Mouse (Mus musculus): ENCODE measurements around the gene Dpagt1. TPM values are rescaled to one million over a fixed set of nuclear protein-coding genes. Genes with fewer than 3 reads are reported as not detected.
A peak's percentile ranks its signal among the peaks of the same experiment; 100 is the strongest.
"Not testable (repeated sequence)": the region's sequence is repeated elsewhere in the genome, so short reads cannot be mapped to it uniquely, and the experiment has no call there.

Dpagt1 gene
- polyA plus RNA-seq, 1 experiment from 2014 or later, result 35.9 TPM

DNA sequence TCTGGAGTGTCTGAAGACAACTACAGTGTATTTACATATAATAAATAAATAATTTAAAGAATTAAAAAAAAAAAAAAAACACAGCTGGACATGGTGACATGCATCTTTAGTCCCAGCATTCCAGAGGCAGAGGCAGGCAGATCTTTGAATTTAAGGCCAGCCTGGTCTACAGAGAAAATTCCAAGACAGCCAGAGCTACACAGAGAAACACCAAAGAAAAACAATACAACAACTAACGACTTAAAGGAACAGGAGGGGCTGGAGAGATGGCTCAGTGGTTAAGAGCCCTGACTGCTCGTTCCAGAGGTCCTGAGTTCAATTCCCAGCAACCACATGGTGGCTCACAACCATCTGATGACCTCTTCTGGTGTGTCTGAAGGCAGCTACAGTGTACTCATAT lies 51.5 kb downstream of the Dpagt1 start:
- not testable (repeated sequence) for H3K9me3 ChIP-seq (ENCODE audit: control insufficient read depth, low read length); H3K4me1 ChIP-seq (ENCODE audit: control insufficient read depth, insufficient read depth, low read length); H3K9ac ChIP-seq (replicated peaks; ENCODE audit: low read depth, low read length); H3K27me3 ChIP-seq (ENCODE audit: control insufficient read depth, insufficient read depth, low read length); H3K4me3 ChIP-seq (ENCODE audit: low read depth, low read length); H3K4me2 ChIP-seq (ENCODE audit: low read depth, low read length); H3K27ac ChIP-seq (ENCODE audit: low read depth, low read length); H3K36me3 ChIP-seq (ENCODE audit: control insufficient read depth, insufficient read depth, low read length); ATAC-seq (ENCODE audit: low read depth)
- 88% methylated on average over 2 of the region's 2 CpGs for WGBS

DNA sequence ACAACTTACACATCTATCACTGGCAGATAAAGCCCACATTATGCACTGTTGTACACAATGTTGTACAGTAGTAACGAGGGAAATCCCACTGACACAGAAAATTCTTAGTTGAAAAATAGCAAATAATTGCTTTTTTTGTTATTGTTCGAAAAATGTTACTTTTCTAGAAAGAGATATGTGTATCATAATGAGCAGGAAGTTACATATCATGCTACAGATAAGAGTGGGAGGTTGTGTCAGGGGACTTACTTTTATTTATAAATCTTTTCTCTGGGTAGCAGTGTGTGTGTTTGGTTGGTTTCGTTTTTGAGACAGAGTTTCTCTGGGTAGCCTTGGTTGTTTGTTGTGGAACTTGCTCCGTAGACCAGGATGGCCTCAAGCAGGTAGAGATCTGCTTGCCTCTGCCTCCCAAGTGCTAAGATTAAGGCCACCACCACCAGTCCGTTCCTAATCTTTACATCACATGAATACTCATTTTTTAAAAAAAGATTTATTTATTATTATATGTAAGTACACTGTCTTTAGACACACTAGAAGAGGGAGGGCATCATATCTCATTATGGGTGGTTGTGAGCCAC lies 52.4 kb downstream of the Dpagt1 start:
- peak overlapping the region; percentile 64 for H3K9ac ChIP-seq (replicated peaks; ENCODE audit: low read depth, low read length)
- peaks cover 16% of the 10 kb centered on the region for H3K36me3 ChIP-seq (ENCODE audit: control insufficient read depth, insufficient read depth, low read length)
- peak overlapping the region; percentile 89 for H3K27ac ChIP-seq (ENCODE audit: low read depth, low read length)
- no peak for ATAC-seq (ENCODE audit: low read depth)
- 89% methylated on average over 5 of the region's 5 CpGs for WGBS
- H3K4me2 ChIP-seq (ENCODE audit: low read depth, low read length), result peak overlapping the region; percentile 62
- H3K4me3 ChIP-seq (ENCODE audit: low read depth, low read length), result peak overlapping the region; percentile 77
- H3K9me3 ChIP-seq (ENCODE audit: control insufficient read depth, low read length), result no peaks in the 10 kb centered on the region
- H3K4me1 ChIP-seq (ENCODE audit: control insufficient read depth, insufficient read depth, low read length), result peaks cover 7% of the 10 kb centered on the region
- no peaks in the 10 kb centered on the region for H3K27me3 ChIP-seq (ENCODE audit: control insufficient read depth, insufficient read depth, low read length)

DNA sequence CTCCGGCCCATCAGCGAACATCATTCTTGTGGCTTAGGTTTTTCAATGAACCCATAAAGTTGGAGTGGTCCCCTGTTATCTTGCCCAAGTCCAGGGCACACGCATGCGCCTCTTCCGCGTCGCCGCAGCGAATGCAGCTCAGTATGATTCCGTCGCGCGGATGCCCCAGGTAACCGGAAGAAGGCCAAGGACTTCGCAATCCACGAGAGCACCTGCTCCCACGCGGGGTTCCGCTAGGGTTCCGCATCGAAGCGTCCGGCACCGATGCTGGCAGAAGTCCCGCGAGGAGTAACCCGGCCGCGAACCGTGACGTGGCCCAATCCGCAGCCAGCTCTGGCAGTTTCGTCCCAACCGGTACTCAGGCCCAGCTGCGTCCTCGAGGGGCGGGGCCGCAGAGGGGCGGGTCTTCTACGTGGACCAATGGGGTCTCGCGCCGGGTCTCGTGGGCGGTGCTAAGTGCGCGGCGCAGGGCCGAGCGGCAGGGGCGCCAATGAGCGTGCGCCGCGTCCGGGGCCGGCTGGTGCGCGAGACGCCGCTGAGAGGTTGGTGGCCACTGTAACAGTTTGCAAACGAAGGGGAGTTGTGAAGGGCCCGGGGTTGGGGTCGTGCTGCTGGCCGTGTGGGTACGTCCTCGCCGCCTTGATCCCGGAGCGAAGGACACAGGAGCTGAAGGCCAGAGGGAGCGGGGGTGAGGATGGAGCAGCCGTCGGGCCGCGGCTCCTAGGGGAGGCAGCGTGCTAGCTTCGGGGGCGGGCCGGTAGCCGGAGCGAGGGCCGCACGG lies 53.4 kb downstream of the Dpagt1 start, which contains the start of gene Hyou1:
Hyou1 (plus strand) TSS at position 437 of the 781 bp plus-strand sequence.
- Histone ChIP-seq H3K36me3 (ENCODE audit: control insufficient read depth, insufficient read depth, low read length) (peaks cover 25% of the 10 kb centered on the region), H3K9ac (replicated peaks; ENCODE audit: low read depth, low read length) (peak within 1 kb of the TSS; percentile 85), H3K4me2 (ENCODE audit: low read depth, low read length) (peak within 1 kb of the TSS; percentile 97), H3K4me1 (ENCODE audit: control insufficient read depth, insufficient read depth, low read length) (peaks cover 7% of the 10 kb centered on the region), H3K27me3 (ENCODE audit: control insufficient read depth, insufficient read depth, low read length) (no peaks in the 10 kb centered on the region), H3K4me3 (ENCODE audit: low read depth, low read length) (peak within 1 kb of the TSS; percentile 77), H3K27ac (ENCODE audit: low read depth, low read length) (peak within 1 kb of the TSS; percentile 89), H3K9me3 (ENCODE audit: control insufficient read depth, low read length) (no peaks in the 10 kb centered on the region)
- WGBS, result under 1% methylated on average over 77 of the region's 83 CpGs
- ATAC-seq (ENCODE audit: low read depth), result peak; percentile 98

DNA sequence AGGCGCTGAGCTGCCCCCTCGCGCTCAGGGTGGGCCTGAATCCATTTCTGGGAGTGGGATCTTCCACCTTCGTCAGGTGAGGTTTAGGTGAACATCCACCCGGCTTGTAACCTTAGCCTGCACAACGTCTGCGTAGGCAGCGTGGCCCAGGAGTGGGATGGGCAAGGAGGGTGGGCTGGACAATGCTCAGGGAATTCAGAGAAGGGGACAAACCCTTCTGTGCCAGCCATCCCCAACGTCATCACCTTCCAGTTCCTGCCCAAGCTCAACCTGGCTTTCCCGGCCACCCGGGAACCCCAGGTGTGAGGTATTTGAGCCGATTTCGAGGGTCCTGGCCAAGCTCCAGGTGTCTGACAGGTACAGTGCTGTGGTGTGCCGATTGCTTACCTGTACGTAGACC lies 54.0 kb downstream of the Dpagt1 start:
- H3K4me3 ChIP-seq (ENCODE audit: low read depth, low read length), result peak overlapping the region; percentile 77
- H3K27ac ChIP-seq (ENCODE audit: low read depth, low read length), result peak overlapping the region; percentile 80
- H3K4me1 ChIP-seq (ENCODE audit: control insufficient read depth, insufficient read depth, low read length), result peaks cover 7% of the 10 kb centered on the region
- 12% methylated on average over 15 of the region's 15 CpGs for WGBS
- H3K9me3 ChIP-seq (ENCODE audit: control insufficient read depth, low read length), result no peaks in the 10 kb centered on the region
- H3K36me3 ChIP-seq (ENCODE audit: control insufficient read depth, insufficient read depth, low read length), result peaks cover 28% of the 10 kb centered on the region
- H3K9ac ChIP-seq (replicated peaks; ENCODE audit: low read depth, low read length), result peak overlapping the region; percentile 85
- peak; percentile 28; the same call in 1 of the 2 replicates for ATAC-seq (ENCODE audit: low read depth)
- H3K27me3 ChIP-seq (ENCODE audit: control insufficient read depth, insufficient read depth, low read length), result no peaks in the 10 kb centered on the region
- H3K4me2 ChIP-seq (ENCODE audit: low read depth, low read length), result peak overlapping the region; percentile 97

Small RNA genes within 50 kb of the gene (microRNA-seq; reads per million reads assigned to microRNA genes)
- not detected for gene Gm44335

Other genes starting within 250 kb of the Dpagt1 start
- not detected in 2 replicates for gene Mfrp, start 224.3 kb upstream of the Dpagt1 start, polyA plus RNA-seq (2014; fragmentation: Nextera tagmentation; extraction: Ambion mirVana)
- 6.7 and 8.0 TPM in 2 replicates for gene C1qtnf5, start 218.8 kb upstream of the Dpagt1 start, polyA plus RNA-seq (2014; fragmentation: Nextera tagmentation; extraction: Ambion mirVana)
- 0.08 and 0.10 TPM in 2 replicates for gene Gm49380, start 212.5 kb upstream of the Dpagt1 start, polyA plus RNA-seq (2014; fragmentation: Nextera tagmentation; extraction: Ambion mirVana)
- 28.9 and 32.6 TPM in 2 replicates for gene Rnf26, start 212.5 kb upstream of the Dpagt1 start, polyA plus RNA-seq (2014; fragmentation: Nextera tagmentation; extraction: Ambion mirVana)
- gene Mcam, start 191.6 kb upstream of the Dpagt1 start, polyA plus RNA-seq (2014; fragmentation: Nextera tagmentation; extraction: Ambion mirVana), result 9.0 and 23.0 TPM in 2 replicates
- 19.7 and 22.6 TPM in 2 replicates for gene Cbl, start 92.0 kb upstream of the Dpagt1 start, polyA plus RNA-seq (2014; fragmentation: Nextera tagmentation; extraction: Ambion mirVana)
- not detected in 2 replicates for gene Ccdc153, start 85.3 kb upstream of the Dpagt1 start, polyA plus RNA-seq (2014; fragmentation: Nextera tagmentation; extraction: Ambion mirVana)
- gene Pdzd3, start 74.5 kb upstream of the Dpagt1 start, polyA plus RNA-seq (2014; fragmentation: Nextera tagmentation; extraction: Ambion mirVana), result 0.12 and 0.23 TPM in 2 replicates
- gene Nlrx1, start 57.4 kb upstream of the Dpagt1 start, polyA plus RNA-seq (2014; fragmentation: Nextera tagmentation; extraction: Ambion mirVana), result 3.7 and 4.5 TPM in 2 replicates
- gene Abcg4, start 37.4 kb upstream of the Dpagt1 start, polyA plus RNA-seq (2014; fragmentation: Nextera tagmentation; extraction: Ambion mirVana), result 21.4 and 25.0 TPM in 2 replicates
- 21.9 and 23.2 TPM in 2 replicates for gene Hinfp, start 20.3 kb upstream of the Dpagt1 start, polyA plus RNA-seq (2014; fragmentation: Nextera tagmentation; extraction: Ambion mirVana)
- gene C2cd2l, start 5.7 kb upstream of the Dpagt1 start, polyA plus RNA-seq (2014; fragmentation: Nextera tagmentation; extraction: Ambion mirVana), result 19.0 and 21.9 TPM in 2 replicates
- 92.3 and 94.3 TPM in 2 replicates for gene H2afx, start 8.7 kb downstream of the Dpagt1 start, polyA plus RNA-seq (2014; fragmentation: Nextera tagmentation; extraction: Ambion mirVana)
- gene Hmbs, start 18.2 kb downstream of the Dpagt1 start, polyA plus RNA-seq (2014; fragmentation: Nextera tagmentation; extraction: Ambion mirVana), result 58.3 and 58.4 TPM in 2 replicates
- 34.4 and 43.4 TPM in 2 replicates for gene Vps11, start 35.7 kb downstream of the Dpagt1 start, polyA plus RNA-seq (2014; fragmentation: Nextera tagmentation; extraction: Ambion mirVana)
- gene Hyou1, start 53.5 kb downstream of the Dpagt1 start, polyA plus RNA-seq (2014; fragmentation: Nextera tagmentation; extraction: Ambion mirVana), result 20.7 and 27.0 TPM in 2 replicates
- gene Slc37a4, start 70.8 kb downstream of the Dpagt1 start, polyA plus RNA-seq (2014; fragmentation: Nextera tagmentation; extraction: Ambion mirVana), result 70.9 and 78.8 TPM in 2 replicates
- gene Rps25, start 81.1 kb downstream of the Dpagt1 start, polyA plus RNA-seq (2014; fragmentation: Nextera tagmentation; extraction: Ambion mirVana), result 1,180 and 1,219 TPM in 2 replicates
- gene Trappc4, start 81.6 kb downstream of the Dpagt1 start, polyA plus RNA-seq (2014; fragmentation: Nextera tagmentation; extraction: Ambion mirVana), result 305 and 308 TPM in 2 replicates
- gene Ccdc84, start 92.5 kb downstream of the Dpagt1 start, polyA plus RNA-seq (2014; fragmentation: Nextera tagmentation; extraction: Ambion mirVana), result 31.1 and 34.5 TPM in 2 replicates
- not detected in 2 replicates for gene Foxr1, start 115.1 kb downstream of the Dpagt1 start, polyA plus RNA-seq (2014; fragmentation: Nextera tagmentation; extraction: Ambion mirVana)
- not detected in 2 replicates for gene Upk2, start 129.0 kb downstream of the Dpagt1 start, polyA plus RNA-seq (2014; fragmentation: Nextera tagmentation; extraction: Ambion mirVana)
- 11.5 and 12.3 TPM in 2 replicates for gene Bcl9l, start 156.8 kb downstream of the Dpagt1 start, polyA plus RNA-seq (2014; fragmentation: Nextera tagmentation; extraction: Ambion mirVana)
- gene Cxcr5, start 235.9 kb downstream of the Dpagt1 start, polyA plus RNA-seq (2014; fragmentation: Nextera tagmentation; extraction: Ambion mirVana), result not detected in 2 replicates